Mouse (Mus musculus) heart, embryonic 14.5 days (tissue): ENCODE results near the gene Ndst2. TPM values are rescaled to one million over a fixed set of nuclear protein-coding genes. Genes with fewer than 3 reads are reported as not detected.

Experiments
- ATAC-seq: fragments of 200-750 bp; cut with Nextera tagmentation; 2 replicates; pipeline ENCODE4 v1.8.0; 2017; ENCODE audit warnings: low read depth, moderate TSS enrichment; ENCODE audit not compliant: insufficient number of reproducible peaks, insufficient read depth, low FRiP score
- H3K27ac ChIP-seq, 2 experiments: fragments of 200-500 bp in 1 of 2; fragments of 300-500 bp in 1 of 2; sonication (generic) in 1 of 2; replicated peaks in 1 of 2; 2 replicates each; pipeline ENCODE4 v1.5.1; 2012 to 2014; ENCODE audit warnings: low read depth in 2 of 2, low read length in 2 of 2, control low read depth in 1 of 2, mild to moderate bottlenecking in 1 of 2, mixed read lengths in 1 of 2; ENCODE audit not compliant: control insufficient read depth in 1 of 2, insufficient read depth in 1 of 2
- H3K27me3 ChIP-seq: fragments of 300-500 bp; sonication (generic); 2 replicates; pipeline ENCODE4 v1.6.1; 2014; ENCODE audit warnings: mild to moderate bottlenecking, low read length, control low read depth; ENCODE audit not compliant: control insufficient read depth, insufficient read depth
- H3K36me3 ChIP-seq: fragments of 300-500 bp; sonication (generic); 2 replicates; pipeline ENCODE4 v1.6.1; 2014; ENCODE audit warnings: mild to moderate bottlenecking, control low read depth, low read length, mixed read lengths; ENCODE audit not compliant: control insufficient read depth, insufficient read depth
- H3K4me1 ChIP-seq, 2 experiments: fragments of 200-500 bp in 1 of 2; fragments of 300-500 bp in 1 of 2; sonication (generic) in 1 of 2; 2 replicates each; pipeline ENCODE4 v1.6.1; 2012 to 2014; ENCODE audit warnings: low read length in 2 of 2, control low read depth in 1 of 2, mixed read lengths in 1 of 2; ENCODE audit not compliant: control insufficient read depth in 2 of 2, insufficient read depth in 2 of 2
- H3K4me2 ChIP-seq: fragments of 300-500 bp; sonication (generic); 2 replicates; pipeline ENCODE4 v1.6.1; 2014; ENCODE audit warnings: mild to moderate bottlenecking, low read length
- H3K4me3 ChIP-seq, 2 experiments: fragments of 200-500 bp in 1 of 2; fragments of 300-500 bp in 1 of 2; sonication (generic) in 1 of 2; 2 replicates each; pipeline ENCODE4 v1.5.1; 2012 to 2014; ENCODE audit warnings: low read length in 2 of 2, mild to moderate bottlenecking in 2 of 2, control low read depth in 1 of 2, low read depth in 1 of 2, moderate library complexity in 1 of 2; ENCODE audit not compliant: control insufficient read depth in 1 of 2, insufficient read depth in 1 of 2
- H3K9ac ChIP-seq: fragments of 300-500 bp; sonication (generic); 2 replicates; pipeline ENCODE4 v1.6.1; 2014; ENCODE audit warnings: mild to moderate bottlenecking, low read length
- H3K9me3 ChIP-seq: fragments of 300-500 bp; sonication (generic); 2 replicates; pipeline ENCODE4 v1.6.1; 2016; ENCODE audit warnings: low read length, control low read depth; ENCODE audit not compliant: control insufficient read depth
- WGBS: fragments of 180-500 bp; shearing (Covaris S2); extraction: QIAGEN DNeasy Blood & Tissue Kit; methylation state at CpG from one replicate; pipeline ENCODE4 v1.1.7; 2014; 5-methylcytosine and 5-hydroxymethylcytosine counted together
- polyA plus RNA-seq: library from polyadenylated mRNA; unstranded; fragments of >200 nt; fragmentation: Nextera tagmentation; extraction: Ambion mirVana; gene quantifications from 2 replicates; pipeline ENCODE4 v1.2.1, GENCODE M21; 2014

Ndst2 gene
- polyA plus RNA-seq, 1 experiment from 2014 or later, result 20.9 TPM

DNA sequence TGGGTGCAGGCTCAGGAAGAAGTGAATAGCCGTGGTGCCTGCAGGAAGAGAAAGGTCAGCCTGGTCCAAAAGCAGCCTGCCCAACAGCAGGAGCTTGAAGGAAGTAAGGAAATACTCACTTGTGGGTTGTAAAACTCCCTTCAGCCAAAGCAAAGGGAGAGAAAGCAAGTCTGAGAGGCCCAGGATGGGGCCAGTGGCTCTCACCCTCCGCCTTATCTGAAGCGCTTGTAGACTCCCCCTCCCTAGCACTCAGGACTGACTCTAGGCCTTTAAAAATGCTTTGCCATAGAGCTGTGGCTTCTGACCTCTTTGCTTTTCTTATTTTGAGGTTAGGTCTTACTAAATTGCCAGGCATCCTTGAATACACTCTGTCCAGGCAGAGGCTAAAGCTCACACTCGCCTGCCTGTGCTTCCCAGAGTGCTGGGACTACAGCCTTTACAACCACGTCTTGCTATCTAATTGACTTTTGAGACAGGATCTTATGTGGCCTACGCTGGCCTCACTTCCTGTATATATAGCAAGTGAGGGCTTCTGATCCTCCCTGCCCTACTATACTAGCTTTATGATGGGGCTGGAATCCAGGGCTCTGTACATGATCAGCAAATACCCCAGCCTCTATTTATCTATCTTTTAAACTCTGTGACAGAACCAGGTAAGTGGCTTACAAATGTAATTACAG lies 8.6 kb downstream of the Ndst2 start:
- Histone ChIP-seq H3K9ac (peak overlapping the region; percentile 63), H3K4me1 (peaks cover 9 to 13% of the 10 kb centered on the region in 2 experiments), H3K4me3 (no peak overlapping the region), H3K9me3 (no peaks in the 10 kb centered on the region), H3K27ac (peak overlapping the region; percentile 3 to 53; a peak in 3 of 4 replicates), H3K27me3 (no peaks in the 10 kb centered on the region), H3K36me3 (peaks cover 100% of the 10 kb centered on the region), H3K4me2 (no peak overlapping the region)
- 27% methylated on average over 6 of the region's 6 CpGs for WGBS
- ATAC-seq, result no peak

DNA sequence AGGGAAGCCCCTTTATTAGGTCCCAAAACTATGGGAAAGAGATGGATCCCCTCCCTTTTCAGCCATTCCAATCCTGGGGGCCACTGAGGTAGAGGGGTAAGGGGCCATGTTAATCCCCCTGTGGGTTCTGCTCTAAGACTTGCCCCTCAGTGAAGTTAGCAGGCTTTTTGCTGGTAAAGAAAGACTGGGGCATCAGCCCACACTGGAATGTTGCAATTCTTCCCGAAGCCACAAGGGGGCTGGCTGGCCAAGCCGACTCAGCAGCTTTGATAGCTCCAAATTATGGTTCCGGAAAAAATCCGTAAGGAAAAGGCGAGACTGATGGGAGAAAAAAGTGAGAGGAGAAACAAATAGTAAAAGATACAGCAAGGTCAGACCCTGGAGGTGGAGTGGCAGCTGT lies 10.3 kb downstream of the Ndst2 start:
- Histone ChIP-seq H3K27me3 (no peaks in the 10 kb centered on the region), H3K36me3 (peaks cover 100% of the 10 kb centered on the region), H3K27ac (no peak overlapping the region), H3K4me3 (no peak overlapping the region), H3K9me3 (no peaks in the 10 kb centered on the region), H3K4me1 (peaks cover 9 to 13% of the 10 kb centered on the region in 2 experiments), H3K4me2 (no peak overlapping the region), H3K9ac (0 out of 2 replicates have a peak overlapping the region, but pooled peaks have one; percentile 4)
- WGBS, result 30% methylated on average over 5 of the region's 5 CpGs
- ATAC-seq, result no peak

DNA sequence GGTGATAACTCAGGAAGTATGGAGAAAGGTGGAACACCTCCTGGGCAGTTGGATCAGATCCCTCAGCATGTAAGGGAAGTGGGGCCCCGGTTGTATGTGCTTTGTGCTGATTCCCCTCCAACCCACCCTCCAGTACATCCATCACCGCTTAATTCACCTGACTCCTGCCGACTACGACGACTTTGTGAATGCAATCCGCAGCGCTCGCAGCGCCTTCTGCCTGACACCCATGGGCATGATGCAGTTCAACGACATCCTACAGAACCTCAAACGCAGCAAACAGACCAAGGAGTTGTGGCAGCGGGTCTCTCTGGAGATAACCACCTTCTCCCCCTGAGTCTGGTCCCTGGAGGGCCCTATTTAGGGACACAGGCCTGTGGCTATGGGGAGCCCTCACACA lies 11.4 kb downstream of the Ndst2 start:
- H3K27ac ChIP-seq, result no peak overlapping the region
- no peaks in the 10 kb centered on the region for H3K9me3 ChIP-seq
- 87% methylated on average over 12 of the region's 12 CpGs for WGBS
- H3K4me1 ChIP-seq, result peaks cover 9 to 13% of the 10 kb centered on the region in 2 experiments
- no peak overlapping the region for H3K4me3 ChIP-seq
- H3K36me3 ChIP-seq, result peaks cover 100% of the 10 kb centered on the region
- no peak overlapping the region for H3K9ac ChIP-seq
- ATAC-seq, result no peak
- no peak overlapping the region for H3K4me2 ChIP-seq
- no peaks in the 10 kb centered on the region for H3K27me3 ChIP-seq

DNA sequence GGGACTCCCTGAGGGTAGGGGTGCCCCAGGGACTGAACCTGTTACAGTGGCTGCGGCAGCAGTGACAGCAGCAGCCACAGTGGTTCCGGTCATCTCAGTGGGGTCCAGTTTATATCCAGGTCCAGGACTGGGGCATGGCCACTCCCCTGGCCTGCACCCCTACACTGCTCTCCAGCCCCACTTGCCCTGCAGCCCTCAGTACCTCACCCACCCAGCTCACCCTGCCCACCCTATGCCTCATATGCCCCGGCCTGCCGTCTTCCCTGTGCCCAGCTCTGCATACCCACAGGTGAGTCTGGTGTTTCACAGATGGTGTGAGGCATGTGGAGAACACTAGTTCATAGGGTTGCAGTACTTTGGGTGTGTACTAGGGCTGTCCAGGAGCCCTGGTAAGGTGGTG lies 13.0 kb downstream of the Ndst2 start:
- Histone ChIP-seq H3K27me3 (no peaks in the 10 kb centered on the region), H3K4me2 (no peak overlapping the region), H3K36me3 (peaks cover 100% of the 10 kb centered on the region), H3K4me3 (no peak overlapping the region), H3K9ac (no peak overlapping the region), H3K4me1 (peaks cover 9 to 13% of the 10 kb centered on the region in 2 experiments), H3K27ac (no peak overlapping the region), H3K9me3 (no peaks in the 10 kb centered on the region)
- ATAC-seq, result no peak
- whole genome bisulfite sequencing, result 88% methylated on average over 4 of the region's 4 CpGs

DNA sequence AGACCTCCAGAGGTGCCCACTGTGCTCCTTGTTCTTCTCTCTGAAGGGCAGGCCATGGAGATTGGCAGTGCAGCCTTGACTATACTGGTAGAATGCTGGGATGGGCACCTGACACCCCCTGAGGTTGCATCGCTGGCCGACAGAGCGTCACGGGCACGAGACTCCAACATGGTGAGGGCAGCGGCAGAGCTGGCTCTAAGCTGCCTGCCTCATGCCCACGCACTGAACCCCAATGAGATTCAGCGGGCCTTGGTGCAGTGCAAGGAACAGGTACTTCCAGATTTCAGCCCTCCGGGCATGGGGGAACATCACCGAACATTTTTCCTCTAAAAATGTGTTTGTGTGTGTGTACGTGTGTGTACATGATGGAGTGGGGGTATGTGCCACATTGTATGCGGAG lies 14.6 kb downstream of the Ndst2 start:
- Histone ChIP-seq H3K4me3 (no peak overlapping the region), H3K4me2 (no peak overlapping the region), H3K27ac (no peak overlapping the region), H3K36me3 (peaks cover 100% of the 10 kb centered on the region), H3K9ac (no peak overlapping the region), H3K27me3 (no peaks in the 10 kb centered on the region), H3K9me3 (no peaks in the 10 kb centered on the region), H3K4me1 (no peaks in the 10 kb centered on the region; a peak in 1 of 4 replicates)
- WGBS, result 93% methylated on average over 12 of the region's 12 CpGs
- no peak for ATAC-seq

DNA sequence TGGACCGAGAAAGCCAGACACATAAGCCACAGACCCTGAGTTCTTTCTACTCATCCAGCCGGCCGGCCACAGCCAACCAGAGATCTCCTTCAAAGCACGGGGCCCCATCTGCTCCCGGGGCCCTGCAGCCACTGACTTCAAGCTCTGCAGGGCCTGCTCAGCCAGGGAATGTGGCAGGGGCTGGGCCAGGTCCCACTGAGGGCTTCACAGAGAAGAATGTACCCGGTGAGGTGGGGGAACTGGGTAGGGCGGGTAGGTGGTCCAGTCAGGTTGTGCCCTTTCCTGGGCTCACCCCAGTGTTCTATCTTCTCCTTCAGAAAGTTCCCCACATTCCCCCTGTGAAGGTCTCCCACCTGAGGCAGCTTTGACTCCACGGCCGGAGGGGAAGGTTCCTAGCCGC lies 15.9 kb downstream of the Ndst2 start:
- peaks cover 100% of the 10 kb centered on the region for H3K36me3 ChIP-seq
- no peak for ATAC-seq
- H3K4me1 ChIP-seq, result peaks cover 8 to 10% of the 10 kb centered on the region in 2 experiments; a peak in 3 of 4 replicates
- no peak overlapping the region for H3K9ac ChIP-seq
- H3K27me3 ChIP-seq, result no peaks in the 10 kb centered on the region
- 88% methylated on average over 10 of the region's 10 CpGs for WGBS
- no peaks in the 10 kb centered on the region for H3K9me3 ChIP-seq
- H3K4me2 ChIP-seq, result no peak overlapping the region
- no peak overlapping the region for H3K27ac ChIP-seq
- no peak overlapping the region for H3K4me3 ChIP-seq

DNA sequence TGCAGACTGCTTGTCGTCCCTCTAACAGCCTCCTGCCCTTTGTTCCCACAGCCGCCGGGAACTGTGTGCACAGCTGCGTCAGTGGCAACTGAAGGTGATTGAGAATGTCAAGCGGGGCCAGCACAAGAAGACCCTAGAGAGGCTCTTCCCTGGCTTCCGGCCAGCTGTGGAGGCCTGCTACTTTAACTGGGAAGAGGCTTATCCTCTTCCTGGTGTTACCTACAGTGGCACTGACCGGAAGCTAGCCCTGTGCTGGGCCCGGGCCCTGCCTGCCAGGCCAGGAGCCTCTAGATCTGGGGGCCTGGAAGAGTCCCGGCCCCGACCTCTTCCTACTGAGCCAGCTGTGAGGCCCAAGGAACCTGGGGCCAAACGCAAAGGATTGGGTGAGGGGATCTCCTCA lies 20.5 kb downstream of the Ndst2 start:
- peak; percentile 52 for ATAC-seq
- no peaks in the 10 kb centered on the region for H3K9me3 ChIP-seq
- H3K27ac ChIP-seq, result peak overlapping the region; percentile 82 to 83
- no peaks in the 10 kb centered on the region for H3K27me3 ChIP-seq
- peaks cover 85% of the 10 kb centered on the region for H3K36me3 ChIP-seq
- WGBS, result 22% methylated on average over 11 of the region's 11 CpGs
- peak overlapping the region; percentile 26 for H3K4me2 ChIP-seq
- H3K9ac ChIP-seq, result peak overlapping the region; percentile 44
- peaks cover 13 to 25% of the 10 kb centered on the region in 2 experiments for H3K4me1 ChIP-seq
- H3K4me3 ChIP-seq, result no peak overlapping the region

DNA sequence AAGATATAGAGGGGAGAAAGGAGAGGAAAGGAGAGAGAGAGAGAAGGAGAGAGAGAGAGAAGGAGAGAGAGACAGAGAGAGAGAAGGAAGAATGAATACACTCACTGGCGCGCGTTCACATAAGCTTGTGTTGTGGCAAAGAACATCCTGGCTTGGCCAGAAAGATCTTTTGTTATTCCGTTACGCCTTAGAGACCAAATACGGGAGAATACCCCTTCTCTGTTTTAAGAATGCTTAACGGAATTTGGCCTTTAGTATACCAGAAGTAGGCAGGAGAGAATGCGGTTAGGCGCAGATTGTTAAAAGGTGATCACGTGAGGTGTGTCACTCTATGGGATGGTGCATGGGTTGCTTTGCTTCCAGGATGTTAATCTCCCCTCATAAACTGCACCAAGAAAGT lies 26.1 kb downstream of the Ndst2 start:
- H3K36me3 ChIP-seq, result peaks cover 47% of the 10 kb centered on the region

More for the DNA sequence above, 26.1 kb downstream of the Ndst2 start:
- Histone ChIP-seq H3K9ac (peak overlapping the region; percentile 97), H3K4me3 (peak overlapping the region; percentile 89 to 97), H3K27me3 (no peaks in the 10 kb centered on the region), H3K4me1 (peaks cover 4 to 25% of the 10 kb centered on the region in 2 experiments), H3K9me3 (no peaks in the 10 kb centered on the region), H3K27ac (peak overlapping the region in 1 of 2 experiments; percentile 90; a peak in 2 of 4 replicates), H3K4me2 (peak overlapping the region; percentile 88)
- ATAC-seq, result no peak
- 10% methylated on average over 10 of the region's 10 CpGs for WGBS
